Mouse (Mus musculus) lung, postnatal 0 days (tissue): Measurements from ENCODE around the gene Tada2b. TPM values are rescaled to one million over a fixed set of nuclear protein-coding genes. Genes with fewer than 3 reads are reported as not detected.
A peak's percentile ranks its signal among the peaks of the same experiment; 100 is the strongest.

Source experiments
- ATAC-seq: fragments of 200-750 bp; cut with Nextera tagmentation; 2 replicates; pipeline ENCODE4 v1.8.0; 2017; ENCODE audit warnings: moderate library complexity
- DNase-seq: peaks from one replicate; pipeline ENCODE4 v3.0.0-alpha.2; 2016; ENCODE audit warnings: low spot score
- H3K27ac ChIP-seq: fragments of 300-500 bp; sonication (generic); 2 replicates; pipeline ENCODE4 v1.5.1; 2014; ENCODE audit warnings: antibody characterized with exemption, mild to moderate bottlenecking, low read length, mixed read lengths
- H3K27me3 ChIP-seq: fragments of 300-500 bp; sonication (generic); replicated peaks from 2 replicates; pipeline ENCODE4 v1.6.1; 2014; ENCODE audit warnings: low read length, mixed read lengths; ENCODE audit not compliant: insufficient read depth
- H3K36me3 ChIP-seq: fragments of 300-500 bp; sonication (generic); 2 replicates; pipeline ENCODE4 v1.6.1; 2014; ENCODE audit warnings: low read length, mixed read lengths; ENCODE audit not compliant: insufficient read depth
- H3K4me1 ChIP-seq: fragments of 300-500 bp; sonication (generic); 2 replicates; pipeline ENCODE4 v1.6.1; 2014; ENCODE audit warnings: antibody characterized with exemption, low read depth, low read length, mixed read lengths; ENCODE audit not compliant: insufficient read depth
- H3K4me2 ChIP-seq: fragments of 300-500 bp; sonication (generic); replicated peaks from 2 replicates; pipeline ENCODE4 v1.6.1; 2014; ENCODE audit warnings: low read depth, mild to moderate bottlenecking, low read length, moderate library complexity, mixed read lengths
- H3K4me3 ChIP-seq: fragments of 300-500 bp; sonication (generic); 2 replicates; pipeline ENCODE4 v1.5.1; 2014; ENCODE audit warnings: low read depth, low read length
- H3K9ac ChIP-seq: fragments of 300-500 bp; sonication (generic); replicated peaks from 2 replicates; pipeline ENCODE4 v1.6.1; 2014; ENCODE audit warnings: low read depth, mild to moderate bottlenecking
- H3K9me3 ChIP-seq: fragments of 300-500 bp; sonication (generic); 2 replicates; pipeline ENCODE4 v1.6.1; 2016; ENCODE audit warnings: low read length, mixed read lengths
- CTCF ChIP-seq: IDR thresholded peaks from 2 replicates; pipeline ENCODE4 v1.5.1; 2016; ENCODE audit warnings: antibody characterized with exemption, mild to moderate bottlenecking
- EP300 ChIP-seq: IDR thresholded peaks from 2 replicates; pipeline ENCODE4 v1.6.1; 2016; ENCODE audit warnings: antibody characterized with exemption, mild to moderate bottlenecking, control low read depth
- WGBS: fragments of 180-500 bp; shearing (Covaris S2); extraction: QIAGEN DNeasy Blood & Tissue Kit; methylation state at CpG from one replicate; pipeline ENCODE4 v1.1.7; 2014; 5-methylcytosine and 5-hydroxymethylcytosine counted together
- polyA plus RNA-seq: library from polyadenylated mRNA; unstranded; fragments of >200 nt; fragmentation: Nextera tagmentation; extraction: Ambion mirVana; gene quantifications from 2 replicates; pipeline ENCODE4 v1.2.1, GENCODE M21; 2015

Gene Tada2b
- polyA plus RNA-seq, 1 experiment from 2014 or later: 1.9 TPM

GRCm38 (mm10) chr5:36474283-36474682 is 9.8 kb downstream of the Tada2b start:
- ATAC-seq: peak; percentile 63
- Histone ChIP-seq H3K9me3 (no peaks in the 10 kb centered on the region), H3K4me3 (no peak overlapping the region), H3K9ac (no peak overlapping the region), H3K27me3 (no peaks in the 10 kb centered on the region), H3K4me1 (no peaks in the 10 kb centered on the region), H3K27ac (no peak overlapping the region), H3K4me2 (no peak overlapping the region), H3K36me3 (peaks cover 38% of the 10 kb centered on the region)
- TF ChIP-seq EP300 (no peak), CTCF (peak; percentile 90)
- peak; percentile 70 for DNase-seq
- 89% methylated on average over 5 of the region's 5 CpGs for WGBS

- TF ChIP-seq CTCF (no peak), EP300 (no peak)
- Histone ChIP-seq H3K4me1 (no peaks in the 10 kb centered on the region), H3K4me2 (no peak overlapping the region), H3K27me3 (no peaks in the 10 kb centered on the region), H3K9ac (no peak overlapping the region), H3K27ac (no peak overlapping the region), H3K36me3 (peaks cover 39% of the 10 kb centered on the region), H3K4me3 (no peak overlapping the region), H3K9me3 (no peaks in the 10 kb centered on the region)
- ATAC-seq (no peak), DNase-seq (no peak)
- 88% methylated on average over 4 of the region's 4 CpGs for WGBS
These were observed 11.0 kb downstream of the Tada2b start for GRCm38 (mm10) chr5:36472876-36473655.

- no peak overlapping the region for H3K4me3 ChIP-seq
- TF ChIP-seq EP300 (no peak), CTCF (no peak)
- ATAC-seq: no peak
- H3K27ac ChIP-seq: no peak overlapping the region
- no peak overlapping the region for H3K4me2 ChIP-seq
- H3K36me3 ChIP-seq: peaks cover 39% of the 10 kb centered on the region
- no peaks in the 10 kb centered on the region for H3K4me1 ChIP-seq
- H3K9ac ChIP-seq: no peak overlapping the region
- H3K9me3 ChIP-seq: no peaks in the 10 kb centered on the region
- WGBS: 95% methylated on average over 8 of the region's 8 CpGs
- no peak for DNase-seq
- H3K27me3 ChIP-seq: no peaks in the 10 kb centered on the region
These were observed 12.9 kb downstream of the Tada2b start for GRCm38 (mm10) chr5:36471206-36471605.

GRCm38 (mm10) chr5:36465889-36466288 is 18.2 kb downstream of the Tada2b start:
- 14% methylated on average over 8 of the region's 8 CpGs for WGBS
- H3K4me3 ChIP-seq: peak overlapping the region; percentile 89

GRCm38 (mm10) chr5:36464709-36465661 is 19.1 kb downstream of the Tada2b start, which contains the start of gene Grpel1:
TSS of gene Grpel1 (plus strand) at chr5:36464998.
- H3K27ac ChIP-seq: peak within 1 kb of the TSS; percentile 84
- ATAC-seq: peak; percentile 96
- under 1% methylated on average over 65 of the region's 68 CpGs for WGBS

More at GRCm38 (mm10) chr5:36465889-36466288, 18.2 kb downstream of the Tada2b start:
- TF ChIP-seq CTCF (no peak), EP300 (no peak; the same call in 1 of the 2 replicates)
- peaks cover 15% of the 10 kb centered on the region; the same call in 1 of the 2 replicates for H3K36me3 ChIP-seq
- DNase-seq: peak; percentile 14
- H3K4me1 ChIP-seq: peaks cover 11% of the 10 kb centered on the region
- H3K27me3 ChIP-seq: no peaks in the 10 kb centered on the region
- peak overlapping the region; percentile 86 for H3K4me2 ChIP-seq
- ATAC-seq: no peak
- H3K9me3 ChIP-seq: no peaks in the 10 kb centered on the region
- peak overlapping the region; percentile 84 for H3K27ac ChIP-seq
- H3K9ac ChIP-seq: peak overlapping the region; percentile 79

GRCm38 (mm10) chr5:36463391-36463790 is 20.7 kb downstream of the Tada2b start:
- no peak for TF ChIP-seq CTCF
- TF ChIP-seq EP300: no peak
- no peak overlapping the region for H3K4me3 ChIP-seq
- H3K9ac ChIP-seq: no peak overlapping the region
- whole genome bisulfite sequencing: 55% methylated on average over 5 of the region's 5 CpGs
- H3K36me3 ChIP-seq: no peaks in the 10 kb centered on the region
- DNase-seq (no peak), ATAC-seq (no peak)
- no peak overlapping the region for H3K27ac ChIP-seq
- H3K27me3 ChIP-seq: no peaks in the 10 kb centered on the region
- H3K4me2 ChIP-seq: no peak overlapping the region
- H3K4me1 ChIP-seq: peaks cover 11% of the 10 kb centered on the region
- no peaks in the 10 kb centered on the region for H3K9me3 ChIP-seq

More at GRCm38 (mm10) chr5:36464709-36465661, 19.1 kb downstream of the Tada2b start, which contains the start of gene Grpel1:
- no peak for TF ChIP-seq EP300
- peaks cover 11% of the 10 kb centered on the region for H3K4me1 ChIP-seq
- DNase-seq: peak; percentile 100
- peak within 1 kb of the TSS; percentile 89 for H3K4me3 ChIP-seq
- H3K4me2 ChIP-seq: peak within 1 kb of the TSS; percentile 86
- peak within 1 kb of the TSS; percentile 79 for H3K9ac ChIP-seq
- H3K27me3 ChIP-seq: no peaks in the 10 kb centered on the region
- H3K36me3 ChIP-seq: peaks cover 8% of the 10 kb centered on the region; the same call in 1 of the 2 replicates
- H3K9me3 ChIP-seq: no peaks in the 10 kb centered on the region
